Mouse (Mus musculus): ENCODE results near the gene Fmnl2. TPM values are rescaled to one million over a fixed set of nuclear protein-coding genes. Genes with fewer than 3 reads are reported as not detected.

Gene Fmnl2
- polyA plus RNA-seq, 3 experiments from 2014 or later: 0.24 to 0.47 (median 0.36) TPM

DNA sequence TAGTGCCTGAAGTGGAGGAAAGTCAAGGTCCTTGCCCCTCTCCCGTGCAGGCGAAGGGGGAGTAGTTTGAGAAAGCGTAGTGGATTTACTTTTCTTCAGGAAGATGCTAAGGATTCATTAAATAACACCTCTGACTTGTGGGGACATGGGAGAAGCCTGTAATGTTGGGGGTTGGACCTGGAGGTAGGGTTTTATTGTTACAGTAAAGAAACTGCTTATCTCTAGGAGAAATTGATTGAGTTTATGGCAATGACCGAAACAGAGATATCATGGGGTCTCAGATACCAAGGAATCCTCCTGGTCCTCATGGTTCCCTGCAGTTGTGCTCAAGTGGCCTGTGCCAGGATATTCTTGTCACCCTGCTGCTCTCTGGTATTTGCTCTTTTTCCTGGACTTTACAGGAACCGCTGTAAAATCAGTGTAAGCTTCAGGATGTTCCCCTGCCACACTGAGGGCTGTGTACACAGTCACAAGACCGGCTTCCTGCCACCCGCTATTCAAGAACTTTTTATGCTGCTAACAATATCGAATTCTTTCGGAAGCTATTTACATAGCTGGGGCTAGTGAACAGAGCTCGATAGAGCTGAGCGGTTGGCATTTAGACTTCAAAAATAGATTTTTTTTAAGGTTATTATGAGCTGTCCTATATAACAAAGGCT, 130.1 kb downstream of the Fmnl2 start:
- no peak for ATAC-seq

DNA sequence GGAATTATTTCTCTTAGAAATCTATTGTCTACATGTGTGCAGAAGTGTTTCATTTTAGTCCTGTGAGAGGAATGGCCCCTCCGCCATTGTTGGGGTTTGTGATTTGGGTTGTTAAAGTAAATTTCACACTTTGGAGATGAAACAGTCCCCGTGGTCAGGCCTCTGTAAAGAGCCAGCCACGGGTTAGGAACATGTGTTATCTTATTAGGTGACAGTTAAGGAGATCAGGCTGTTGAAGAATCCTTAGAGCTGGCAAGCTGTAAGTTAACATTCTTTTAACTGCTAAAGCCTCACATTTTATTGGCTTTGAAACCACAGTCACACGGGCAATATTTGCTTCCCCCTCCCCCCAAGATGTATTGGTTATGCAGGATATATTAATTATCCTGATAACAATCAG, 131.7 kb downstream of the Fmnl2 start:
- no peak for ATAC-seq

DNA sequence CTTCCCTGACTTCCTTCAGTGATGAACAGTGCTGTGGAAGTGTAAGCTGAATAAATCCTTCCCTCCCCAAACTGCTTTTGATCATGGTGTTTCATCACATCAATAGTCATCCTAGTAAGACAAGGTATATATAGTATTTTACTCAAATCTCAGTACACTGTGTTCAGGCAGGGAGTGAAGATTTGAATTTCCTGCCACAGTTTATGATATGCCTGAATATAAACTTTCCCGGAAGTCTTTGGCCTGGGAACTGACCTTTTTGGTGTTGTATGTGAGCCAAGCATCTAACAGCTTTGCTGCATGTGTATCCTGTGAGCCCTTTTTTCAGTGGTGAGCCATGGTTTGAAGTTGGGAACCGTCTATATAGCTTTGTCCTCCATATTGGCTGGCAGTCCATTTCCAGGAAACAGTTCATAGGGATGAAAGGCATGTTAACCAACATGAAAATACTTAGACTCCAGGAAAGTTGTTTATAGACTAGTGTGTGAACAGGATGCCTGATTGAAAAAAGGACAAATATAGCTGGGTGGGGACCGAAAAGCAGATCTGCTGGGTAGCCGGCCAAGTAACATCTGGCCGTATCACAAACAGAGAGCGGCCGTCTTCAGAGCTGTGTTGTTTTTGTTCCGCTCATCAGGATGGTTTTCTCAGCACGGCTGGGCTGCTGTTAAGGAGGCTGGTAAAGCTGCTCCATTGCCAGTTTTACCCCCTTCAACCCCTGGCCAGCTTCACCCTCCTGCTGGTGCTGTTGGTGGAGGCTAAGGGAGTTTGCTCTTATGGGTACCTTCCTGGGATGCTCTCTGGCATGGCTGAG, 133.4 kb downstream of the Fmnl2 start:
- no peak for ATAC-seq

GRCm38 (mm10) chr2:52991688-52992194, 134.1 kb downstream of the Fmnl2 start:
- no peak for ATAC-seq

DNA sequence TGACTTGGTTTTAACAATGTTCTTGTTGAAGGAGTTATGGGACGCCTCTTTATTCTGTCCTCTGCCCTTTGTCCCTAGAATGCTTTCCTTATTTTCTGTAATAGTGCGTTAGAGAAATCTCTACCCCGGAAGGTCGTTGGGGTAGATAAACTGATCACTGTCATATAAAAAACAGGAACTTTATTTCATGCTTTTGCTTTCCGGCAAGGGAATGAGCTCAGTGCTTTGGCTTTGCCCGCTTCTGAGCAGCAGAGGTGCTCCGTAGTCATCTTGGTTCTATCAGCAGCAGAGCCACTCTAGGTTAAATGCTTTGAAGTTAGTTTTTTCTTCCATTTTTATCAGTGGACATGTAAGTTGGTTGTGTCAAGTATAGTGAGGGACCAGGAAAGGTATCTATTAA, 135.6 kb downstream of the Fmnl2 start:
- ATAC-seq: no peak

DNA sequence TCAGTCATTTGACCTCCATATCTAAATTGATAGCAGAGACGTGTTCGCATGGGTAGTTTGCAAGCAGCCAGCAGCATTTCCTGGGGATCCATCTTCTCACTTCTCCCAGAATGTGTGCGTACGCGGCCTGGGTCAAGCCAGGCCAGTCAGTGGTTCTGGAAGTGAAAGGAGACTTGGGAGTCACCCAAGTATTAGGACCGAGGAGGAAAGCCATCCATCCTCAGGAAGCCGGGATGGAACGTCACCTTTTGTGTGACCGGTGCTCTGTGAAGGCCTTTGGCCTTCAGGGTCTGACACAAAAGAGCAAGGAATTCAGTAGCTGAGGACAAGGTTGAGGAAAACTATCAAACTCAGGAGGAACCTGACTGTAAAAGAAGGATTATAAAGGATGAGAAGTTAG, 136.9 kb downstream of the Fmnl2 start:
- no peak for ATAC-seq

DNA sequence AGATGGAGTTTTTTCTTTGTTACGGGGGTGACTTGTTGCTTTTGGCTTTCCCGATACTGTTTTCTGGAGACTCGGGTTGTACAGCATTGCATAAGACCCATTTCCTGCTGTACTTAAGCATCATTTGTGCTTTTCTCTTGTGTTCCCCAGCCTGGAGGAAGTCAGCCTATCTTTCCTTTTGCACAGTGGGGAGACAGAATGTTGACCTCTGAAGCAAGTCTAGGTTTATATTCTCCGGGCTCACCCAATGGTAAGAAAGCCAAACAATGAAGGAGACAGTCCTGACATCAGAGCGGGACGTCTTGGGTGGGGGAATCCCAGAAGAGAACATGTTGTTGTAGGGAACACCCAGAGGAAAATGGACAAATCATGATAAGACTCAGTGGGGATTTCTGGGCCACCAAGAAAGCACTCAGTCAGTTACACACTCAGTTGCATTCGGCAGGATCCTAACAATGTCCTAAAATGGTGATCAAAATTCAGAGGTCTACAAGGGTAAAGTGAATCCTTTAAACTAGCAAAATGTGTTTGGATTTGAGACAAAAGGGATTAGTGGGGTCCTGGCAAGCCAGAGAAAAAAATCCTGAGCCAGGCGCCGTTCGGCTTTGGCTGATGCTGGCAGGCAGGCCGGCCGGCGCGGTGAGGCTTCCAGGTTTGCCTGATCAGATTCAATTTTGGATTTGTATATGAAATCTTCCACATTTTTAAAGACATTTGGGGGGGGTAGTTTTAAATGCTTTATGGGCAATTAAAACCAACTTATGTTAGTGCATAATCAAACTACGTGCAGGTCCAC, 140.5 kb downstream of the Fmnl2 start:
- no peak for ATAC-seq

DNA sequence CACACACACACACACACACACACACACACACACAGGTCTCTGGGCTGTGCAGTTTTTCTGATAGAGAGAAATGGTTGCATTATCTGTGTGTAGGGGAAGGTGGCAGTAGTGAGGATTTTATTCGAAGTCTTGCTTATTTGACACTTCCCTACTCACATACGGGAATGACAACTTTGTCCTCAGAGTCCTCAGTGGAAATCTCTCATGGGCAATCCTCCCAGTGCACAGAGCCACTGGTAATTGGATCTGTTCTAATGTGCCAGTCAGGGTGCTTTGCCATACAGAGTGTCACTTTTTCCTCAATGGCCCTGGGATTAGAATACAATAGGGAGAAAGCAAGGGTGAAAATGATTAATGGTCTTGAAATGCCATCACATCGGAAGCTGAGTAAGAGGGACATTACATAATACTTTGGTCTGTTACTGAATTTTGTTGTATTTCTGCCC, 141.9 kb downstream of the Fmnl2 start:
- ATAC-seq: no peak

DNA sequence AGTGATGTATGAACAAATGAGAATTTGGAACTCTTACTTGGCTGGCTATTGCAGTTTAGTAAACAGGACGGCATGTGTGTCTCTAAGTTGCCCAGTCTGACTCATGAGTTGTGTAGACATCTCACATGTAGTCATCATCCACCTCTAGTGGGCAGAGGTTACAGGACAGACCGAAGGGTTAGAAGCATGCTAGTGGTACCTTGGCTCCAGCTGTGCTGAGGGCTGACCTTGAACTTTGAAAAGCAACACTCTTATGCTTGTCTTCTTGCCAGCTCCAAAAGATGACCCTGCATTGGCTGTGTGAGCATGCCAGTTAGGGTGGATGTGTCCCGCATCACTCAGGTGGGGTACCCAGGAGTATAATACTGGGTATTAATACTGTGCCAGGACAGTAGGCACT, 142.8 kb downstream of the Fmnl2 start:
- no peak for ATAC-seq

DNA sequence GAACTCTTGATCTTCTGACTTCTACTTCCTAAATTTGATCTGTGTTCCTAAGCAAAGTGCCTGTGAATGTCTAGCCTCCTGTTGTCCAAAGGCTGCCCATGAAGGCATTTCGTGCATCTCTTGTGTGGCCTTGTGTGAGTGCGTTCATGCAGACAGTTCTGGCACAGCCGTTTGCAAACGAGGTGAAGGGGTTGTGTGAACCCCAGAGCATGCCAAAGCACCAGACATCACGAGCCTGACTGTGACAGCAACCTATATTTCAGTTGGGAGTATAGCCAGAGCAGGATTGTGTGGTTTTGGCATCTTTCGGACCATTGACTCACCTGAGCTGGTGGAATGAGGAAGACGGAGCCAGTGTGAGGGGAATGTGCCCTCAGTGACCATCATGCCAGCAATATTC, 148.5 kb downstream of the Fmnl2 start:
- ATAC-seq: no peak

- no peak for ATAC-seq
Measured at GRCm38 (mm10) chr2:53007142-53007541, 149.5 kb downstream of the Fmnl2 start.

DNA sequence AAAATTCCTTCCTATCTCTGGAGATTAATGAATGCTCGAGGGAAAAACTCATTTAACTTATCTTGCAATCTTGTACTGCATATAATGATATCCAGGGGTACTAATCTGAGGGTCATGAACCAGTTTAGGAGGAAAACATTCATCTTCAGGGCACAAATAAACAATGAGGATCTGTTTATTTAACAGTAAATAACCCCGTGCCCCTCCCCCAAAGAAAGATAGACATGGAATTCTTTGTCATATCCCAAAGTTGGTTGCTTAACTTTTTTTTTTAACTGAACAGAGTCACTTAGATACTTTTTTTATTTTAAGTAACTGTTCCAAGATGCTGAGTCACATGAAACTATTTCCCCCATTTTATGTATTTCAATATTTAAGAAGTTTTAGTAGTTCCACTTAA, 155.4 kb downstream of the Fmnl2 start:
- no peak for ATAC-seq

GRCm38 (mm10) chr2:53014451-53014850, 156.8 kb downstream of the Fmnl2 start:
- no peak for ATAC-seq

- ATAC-seq: no peak
Measured at GRCm38 (mm10) chr2:53022982-53023381, 165.3 kb downstream of the Fmnl2 start.

GRCm38 (mm10) chr2:53026056-53026769, 168.6 kb downstream of the Fmnl2 start:
- no peak for ATAC-seq

DNA sequence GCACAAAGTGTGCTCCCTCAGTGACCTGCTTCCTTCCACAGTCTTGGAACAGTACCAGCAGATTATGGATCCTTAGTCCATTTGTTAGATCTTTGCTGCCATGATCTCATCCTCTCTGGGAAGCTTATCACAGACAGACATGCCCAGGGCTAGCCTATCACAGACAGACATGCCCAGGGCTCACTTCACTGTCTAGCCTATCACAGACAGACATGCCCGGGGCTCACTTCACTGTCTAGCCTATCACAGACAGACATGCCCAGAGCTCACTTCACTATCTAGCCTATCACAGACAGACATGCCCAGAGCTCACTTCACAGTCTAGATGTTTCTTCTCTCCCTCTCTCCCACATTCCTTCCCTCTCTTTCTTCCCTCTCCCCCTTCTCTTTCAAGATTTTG, 171.2 kb downstream of the Fmnl2 start:
- ATAC-seq: no peak

GRCm38 (mm10) chr2:53029716-53030431, 172.2 kb downstream of the Fmnl2 start:
- ATAC-seq: no peak

- no peak for ATAC-seq
Measured at GRCm38 (mm10) chr2:53030432-53030826, 172.8 kb downstream of the Fmnl2 start.

- no peak for ATAC-seq
Measured at GRCm38 (mm10) chr2:53038253-53038652, 180.6 kb downstream of the Fmnl2 start.

DNA sequence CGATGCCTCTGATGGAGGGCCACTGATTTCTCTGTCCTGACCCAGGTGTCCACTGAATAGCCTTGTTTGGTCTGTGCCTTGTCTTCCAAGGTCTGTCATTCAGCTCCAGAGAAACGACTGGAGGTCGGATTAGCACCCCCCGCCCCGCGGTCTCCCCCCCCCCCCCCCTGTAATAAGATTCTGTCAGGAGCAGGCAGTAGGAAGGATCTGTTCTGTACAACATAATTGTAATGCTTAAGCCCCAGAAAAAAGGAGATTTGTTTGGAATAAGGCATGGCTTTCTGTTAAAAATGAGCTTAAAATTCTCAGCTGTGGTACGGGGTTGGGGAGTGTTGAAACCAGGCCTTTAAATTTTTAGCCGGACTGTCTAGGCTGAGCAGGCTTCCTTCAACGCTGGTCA, 181.1 kb downstream of the Fmnl2 start:
- no peak for ATAC-seq

GRCm38 (mm10) chr2:53047031-53047430, 189.4 kb downstream of the Fmnl2 start:
- no peak for ATAC-seq
